Mouse (Mus musculus): Measurements from ENCODE around the gene Slco1a1.
A peak's percentile ranks its signal among the peaks of the same experiment; 100 is the strongest.
"Not testable (repeated sequence)": the region's sequence is repeated elsewhere in the genome, so short reads cannot be mapped to it uniquely, and the experiment has no call there.

Gene Slco1a1

DNA sequence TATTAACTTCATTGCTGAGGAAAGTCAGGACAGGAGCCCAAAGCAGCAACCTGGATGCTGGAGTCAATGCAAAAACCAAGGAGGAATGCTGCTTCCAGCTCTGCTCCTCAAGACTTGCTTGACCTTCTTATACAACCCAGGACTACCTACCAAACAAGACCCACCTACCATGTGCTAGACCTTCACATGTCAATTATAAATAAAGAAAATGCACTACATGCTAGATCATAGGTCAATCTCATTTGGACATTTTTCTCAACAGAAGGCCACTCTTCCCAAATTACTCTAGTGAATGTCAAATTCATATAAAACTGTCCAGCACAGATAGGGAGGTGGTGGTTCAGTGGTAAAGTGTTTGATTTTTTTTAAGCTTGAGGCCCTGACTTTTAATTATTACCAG is at the start of gene Slco1a1:
Gene Slco1a1 (minus strand): TSS at position 101 of the 400 bp plus-strand sequence.
- DNase-seq (ENCODE audit: low read depth, low spot score) = no peak

DNA sequence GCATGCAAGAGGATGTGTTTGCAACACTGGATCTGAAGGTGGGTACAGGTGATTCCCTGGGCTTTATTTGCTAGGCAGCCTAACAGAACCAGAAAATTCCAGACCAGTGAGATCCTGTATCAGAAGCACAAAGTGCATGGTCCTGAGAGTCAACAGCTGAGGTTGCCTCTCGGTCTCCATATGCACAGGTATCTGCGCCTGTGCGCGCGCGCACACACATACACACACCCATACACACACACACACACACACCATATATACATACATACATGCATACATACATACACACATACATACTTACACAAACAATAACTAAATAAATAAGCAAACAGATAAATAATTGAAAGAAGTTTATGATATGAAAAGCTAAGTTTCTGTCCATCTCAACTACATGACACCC is 40.0 kb upstream of the Slco1a1 start:
- no peak for DNase-seq (ENCODE audit: low read depth, low spot score)

- DNase-seq (ENCODE audit: low read depth, low spot score) = no peak
Observed at GRCm38 (mm10) chr6:141984644-141985043, 37.9 kb upstream of the Slco1a1 start.

GRCm38 (mm10) chr6:141962420-141962819 is 15.7 kb upstream of the Slco1a1 start:
- no peak for DNase-seq (ENCODE audit: low read depth, low spot score)

DNA sequence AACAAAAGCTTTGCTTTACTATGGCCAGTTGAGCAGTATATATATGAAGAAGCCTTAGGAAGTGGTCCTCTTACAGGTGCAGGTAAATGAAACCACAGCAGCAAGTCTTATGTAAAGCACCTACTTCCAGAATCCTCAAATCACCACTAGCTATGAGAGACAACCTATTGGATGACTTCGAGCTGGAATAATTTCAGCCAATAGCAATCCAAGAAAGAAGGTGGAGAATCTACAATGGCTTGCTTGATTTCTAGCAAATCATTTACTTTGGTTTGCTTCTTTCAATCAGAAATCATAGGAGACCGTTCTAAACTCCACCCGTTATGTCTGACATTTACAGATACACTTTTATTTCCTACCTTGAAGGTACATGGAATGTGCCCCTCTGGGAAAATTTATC is 15.1 kb upstream of the Slco1a1 start:
- no peak for DNase-seq (ENCODE audit: low read depth, low spot score)

- no peak for DNase-seq (ENCODE audit: low read depth, low spot score)
Observed at GRCm38 (mm10) chr6:141960482-141960881, 13.7 kb upstream of the Slco1a1 start.

DNA sequence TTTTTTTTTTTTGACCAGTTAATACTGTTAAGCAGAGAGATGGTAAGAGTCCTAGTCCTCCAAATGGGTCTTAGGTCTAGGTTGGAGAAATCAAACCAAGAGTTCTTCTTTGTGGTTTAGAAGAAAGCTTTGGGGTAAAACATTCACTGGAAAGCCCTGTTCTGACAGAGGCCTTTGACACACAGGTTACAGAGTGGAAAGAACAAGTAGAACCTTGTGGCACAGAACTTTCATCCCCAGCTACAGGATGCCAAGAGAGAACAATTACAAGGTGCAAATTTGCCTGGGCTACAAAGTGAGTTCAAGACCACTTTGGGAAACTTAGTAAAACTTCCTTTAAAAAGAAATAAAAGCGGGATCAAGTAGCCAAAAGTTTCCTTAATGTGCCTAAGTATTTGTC is 6.3 kb downstream of the Slco1a1 start:
- no peak for DNase-seq (ENCODE audit: low read depth, low spot score)

DNA sequence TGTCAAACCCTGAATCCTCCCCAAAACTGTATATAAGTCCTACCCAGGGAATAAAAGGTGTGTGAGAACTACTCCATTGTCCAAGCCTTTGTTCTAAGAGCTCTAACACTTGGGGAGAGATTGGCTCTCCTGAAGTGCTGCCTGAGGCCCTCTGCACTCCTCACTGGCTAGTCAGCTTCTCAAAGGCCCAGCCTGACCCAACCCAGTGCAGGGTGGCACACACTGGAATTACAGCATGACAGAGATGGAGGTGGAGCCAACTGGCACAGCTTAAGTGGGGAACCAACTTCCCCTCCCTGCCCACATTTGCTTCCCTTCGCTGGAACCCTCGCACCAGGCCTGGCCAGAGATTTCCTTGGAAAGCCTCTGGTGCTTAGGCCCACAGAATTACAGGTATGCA is 48.6 kb downstream of the Slco1a1 start:
- DNase-seq (ENCODE audit: low read depth, low spot score) = no peak

DNA sequence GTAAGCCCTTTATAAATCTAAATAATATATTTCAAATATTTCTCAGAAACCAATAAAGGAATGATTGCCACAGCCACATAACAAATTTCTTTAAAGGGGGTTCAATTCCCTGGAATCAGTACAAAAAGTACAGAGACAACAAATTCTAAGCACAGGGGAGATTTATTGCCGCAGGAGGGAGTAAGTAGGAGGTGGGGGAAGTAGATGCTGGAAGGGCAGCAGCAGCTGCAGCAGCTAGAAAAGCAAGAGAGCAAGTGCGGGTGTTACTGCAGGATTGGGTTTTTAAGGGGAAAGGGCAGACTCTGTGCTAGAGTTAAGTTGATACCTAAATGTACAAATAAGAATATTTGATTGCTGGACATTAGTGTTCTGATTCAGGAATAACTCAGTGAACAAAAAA is 57.0 kb downstream of the Slco1a1 start:
- no peak for DNase-seq (ENCODE audit: low read depth, low spot score)

DNA sequence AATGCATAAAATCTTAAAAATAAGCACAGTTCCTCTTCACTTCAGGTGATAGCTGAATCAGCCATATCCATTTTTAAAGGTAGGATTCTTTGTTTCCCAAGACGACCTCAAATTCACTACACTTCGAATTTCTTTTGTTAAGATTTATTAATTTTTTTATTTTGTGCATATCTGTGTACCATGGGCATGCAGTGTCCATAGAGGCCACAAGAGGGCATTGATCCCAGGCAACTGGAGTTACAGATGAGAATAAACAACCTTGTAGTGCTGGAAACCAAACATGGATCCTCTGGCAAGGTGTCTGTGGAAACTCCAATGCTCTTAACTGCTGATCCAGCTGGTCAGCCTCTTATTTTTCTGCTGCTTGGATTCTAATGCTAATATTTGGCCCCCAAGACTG is 58.5 kb downstream of the Slco1a1 start:
- DNase-seq (ENCODE audit: low read depth, low spot score) = peak; percentile 24

GRCm38 (mm10) chr6:141882581-141882980 is 64.2 kb downstream of the Slco1a1 start:
- no peak for DNase-seq (ENCODE audit: low read depth, low spot score)

DNA sequence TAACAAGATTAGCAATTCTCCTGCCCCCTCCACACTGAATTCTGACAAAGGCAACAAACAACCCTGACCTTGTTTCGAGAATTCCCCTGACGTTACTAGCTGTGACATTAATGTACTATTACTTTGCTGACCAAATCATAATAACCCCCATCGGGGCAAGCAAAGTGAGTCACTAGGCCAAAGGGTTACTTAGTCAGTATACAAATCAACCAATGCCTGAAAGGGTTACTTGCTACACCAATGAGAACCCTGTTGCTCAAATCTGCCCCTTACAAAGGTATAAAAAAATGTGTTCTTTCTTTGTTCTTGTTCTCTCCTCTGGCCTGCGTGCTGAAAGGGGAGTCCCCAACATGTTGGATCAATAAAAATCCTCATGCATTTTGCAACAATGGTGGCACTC is 71.0 kb downstream of the Slco1a1 start:
- not testable (repeated sequence) for DNase-seq (ENCODE audit: low read depth, low spot score)

GRCm38 (mm10) chr6:141871711-141872110 is 75.1 kb downstream of the Slco1a1 start:
- no peak for DNase-seq (ENCODE audit: low read depth, low spot score)

DNA sequence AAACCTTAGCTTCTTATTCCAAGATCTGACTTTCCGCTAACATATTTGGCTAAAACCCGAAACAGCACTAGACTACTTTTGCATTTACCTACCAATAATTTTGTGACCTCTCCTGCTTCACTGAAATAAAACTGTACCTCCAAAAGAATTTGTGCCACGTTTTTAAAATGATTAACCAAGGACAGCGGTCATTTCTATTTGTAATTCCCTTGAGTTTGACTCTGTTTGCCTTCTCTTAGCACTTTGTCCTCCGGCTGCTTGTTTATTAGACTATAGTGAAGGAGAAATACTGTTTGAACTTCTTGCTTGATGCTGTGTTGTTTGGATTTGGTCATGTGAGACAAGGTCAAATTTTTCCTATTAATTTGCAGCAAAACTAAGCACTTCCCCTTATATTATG is 78.0 kb downstream of the Slco1a1 start:
- DNase-seq (ENCODE audit: low read depth, low spot score) = no peak

- DNase-seq (ENCODE audit: low read depth, low spot score) = no peak
Observed at GRCm38 (mm10) chr6:141866026-141866425, 80.7 kb downstream of the Slco1a1 start.

- DNase-seq (ENCODE audit: low read depth, low spot score) = no peak
Observed at GRCm38 (mm10) chr6:141857735-141858531, 88.8 kb downstream of the Slco1a1 start.
